Mouse (Mus musculus): ENCODE data around the gene Cdyl. TPM values are rescaled to one million over a fixed set of nuclear protein-coding genes. Genes with fewer than 3 reads are reported as not detected.

Cdyl gene
- polyA plus RNA-seq, 1 experiment from 2014 or later = 11.4 TPM

DNA sequence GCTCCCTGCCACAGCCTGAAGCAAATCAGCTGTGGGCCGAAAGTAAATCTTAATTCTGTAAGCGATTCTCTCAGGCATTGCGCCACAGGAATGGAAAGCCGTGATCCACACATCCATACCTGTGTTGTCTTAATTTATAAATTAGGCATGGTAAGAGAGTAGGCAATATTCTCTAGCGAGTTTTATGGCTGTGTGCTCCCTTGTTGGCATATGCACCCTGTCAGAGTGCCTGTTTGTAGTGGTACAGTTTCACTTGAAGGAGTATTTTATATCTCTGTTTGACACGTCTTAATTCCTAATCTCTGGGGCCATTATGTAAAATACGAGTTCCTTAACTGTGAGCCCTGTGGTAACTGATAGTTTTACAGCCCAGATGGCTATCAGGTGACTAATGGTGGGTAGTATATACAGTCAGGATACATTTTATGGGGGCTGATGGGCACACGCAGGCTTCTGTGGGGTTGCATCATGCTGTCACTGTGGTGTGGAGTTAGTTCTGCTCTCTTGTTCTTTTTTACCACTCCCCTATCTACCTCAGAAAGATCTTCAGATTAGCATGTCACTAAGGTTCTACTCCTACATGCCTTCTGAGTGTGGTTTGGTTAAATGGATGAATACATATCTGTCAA, 96.1 kb downstream of the Cdyl start:
- ATAC-seq (ENCODE audit: insufficient number of reproducible peaks, insufficient read depth, low FRiP score, low read depth) = no peak
- H3K9ac ChIP-seq (replicated peaks; ENCODE audit: low read depth, low read length) = no peak overlapping the region
- no peak overlapping the region for H3K4me2 ChIP-seq (replicated peaks; ENCODE audit: low read depth, low read length)
- no peaks in the 10 kb centered on the region for H3K9me3 ChIP-seq (ENCODE audit: control insufficient read depth, low read depth, low read length)
- H3K4me3 ChIP-seq (ENCODE audit: low read depth, low read length) = no peak overlapping the region
- no peak overlapping the region for H3K27ac ChIP-seq (ENCODE audit: low read length)
- H3K4me1 ChIP-seq (ENCODE audit: control insufficient read depth, insufficient read depth, low read length) = no peaks in the 10 kb centered on the region
- H3K27me3 ChIP-seq (ENCODE audit: control insufficient read depth, insufficient read depth, low read length) = no peaks in the 10 kb centered on the region
- no peaks in the 10 kb centered on the region for H3K36me3 ChIP-seq (ENCODE audit: control insufficient read depth, insufficient read depth, low read length)
- WGBS = 47% methylated on average over 8 of the region's 8 CpGs

DNA sequence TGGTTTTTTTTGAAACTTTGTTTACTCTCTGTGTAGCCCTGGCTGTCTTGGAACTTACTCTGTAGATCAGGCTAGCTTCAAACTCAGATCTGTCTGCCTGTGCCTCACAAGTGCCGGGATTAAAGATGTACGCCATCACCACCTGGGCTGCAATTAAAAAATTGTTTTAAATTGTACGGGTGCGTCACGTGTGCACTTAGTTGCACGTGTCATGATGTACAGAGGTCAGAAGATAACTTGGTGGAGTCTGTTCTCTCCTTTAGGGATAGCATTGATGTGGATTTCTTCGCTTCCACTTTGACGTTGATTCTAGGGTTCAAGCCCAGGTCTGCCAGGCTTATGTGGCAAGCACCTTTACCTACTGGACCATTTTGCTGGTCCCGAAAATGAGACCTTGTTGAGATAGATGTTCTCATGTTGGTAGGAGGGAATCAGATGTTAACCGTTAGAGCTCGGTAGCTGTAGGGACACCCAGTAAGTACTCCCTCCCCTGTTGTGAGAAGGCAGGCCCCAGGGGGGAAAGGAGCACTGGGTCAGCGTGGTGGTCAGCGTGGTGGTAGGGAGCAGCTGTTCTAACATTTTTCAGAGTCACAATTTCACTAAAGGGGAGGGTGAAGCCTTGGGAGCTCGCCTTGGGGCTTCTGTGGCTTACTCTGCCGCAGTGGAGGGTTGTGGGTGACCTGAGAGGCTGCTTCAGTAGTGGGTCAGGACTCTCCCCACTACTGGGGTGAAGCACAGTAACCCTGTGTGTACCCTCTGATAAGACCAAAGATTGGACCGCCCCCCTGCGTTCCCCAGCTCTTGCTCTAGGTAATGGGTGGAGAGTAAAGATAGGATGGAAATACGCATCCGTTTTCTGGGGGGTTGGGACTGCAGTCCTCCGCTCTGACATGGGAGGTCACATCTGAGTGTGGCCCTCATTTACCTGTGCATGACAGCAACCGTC, 97.0 kb downstream of the Cdyl start:
- H3K4me1 ChIP-seq (ENCODE audit: control insufficient read depth, insufficient read depth, low read length) = no peaks in the 10 kb centered on the region
- whole genome bisulfite sequencing = 83% methylated on average over 21 of the region's 21 CpGs
- H3K9me3 ChIP-seq (ENCODE audit: control insufficient read depth, low read depth, low read length) = no peaks in the 10 kb centered on the region
- H3K4me3 ChIP-seq (ENCODE audit: low read depth, low read length) = no peak overlapping the region
- H3K27ac ChIP-seq (ENCODE audit: low read length) = no peak overlapping the region
- H3K27me3 ChIP-seq (ENCODE audit: control insufficient read depth, insufficient read depth, low read length) = no peaks in the 10 kb centered on the region
- H3K9ac ChIP-seq (replicated peaks; ENCODE audit: low read depth, low read length) = no peak overlapping the region
- H3K4me2 ChIP-seq (replicated peaks; ENCODE audit: low read depth, low read length) = no peak overlapping the region
- ATAC-seq (ENCODE audit: insufficient number of reproducible peaks, insufficient read depth, low FRiP score, low read depth) = 0 out of 2 replicates have a peak, but pooled peaks have one; percentile 42
- no peaks in the 10 kb centered on the region for H3K36me3 ChIP-seq (ENCODE audit: control insufficient read depth, insufficient read depth, low read length)

DNA sequence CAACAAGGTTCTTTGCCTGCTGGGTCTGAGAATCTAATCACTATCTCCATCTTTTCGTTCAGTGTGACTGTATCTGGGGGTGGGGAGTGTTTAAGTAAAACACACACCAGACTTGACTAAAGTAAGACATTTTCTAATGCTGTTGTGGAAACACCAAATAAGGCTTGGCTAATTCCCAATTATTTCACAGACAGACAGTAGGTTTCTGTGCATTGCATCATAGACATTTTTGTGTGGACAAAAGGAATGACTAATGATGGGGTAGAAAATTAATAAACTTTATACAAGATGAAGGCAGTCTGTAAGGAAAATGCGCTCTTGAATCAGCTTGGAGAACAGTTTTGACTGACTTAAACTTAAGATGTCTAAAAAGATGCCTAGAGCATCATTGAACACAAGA, 100.7 kb downstream of the Cdyl start:
- Histone ChIP-seq H3K4me1 (ENCODE audit: control insufficient read depth, insufficient read depth, low read length) (peaks cover 2% of the 10 kb centered on the region; the same call in 1 of the 2 replicates), H3K9ac (replicated peaks; ENCODE audit: low read depth, low read length) (no peak overlapping the region)

DNA sequence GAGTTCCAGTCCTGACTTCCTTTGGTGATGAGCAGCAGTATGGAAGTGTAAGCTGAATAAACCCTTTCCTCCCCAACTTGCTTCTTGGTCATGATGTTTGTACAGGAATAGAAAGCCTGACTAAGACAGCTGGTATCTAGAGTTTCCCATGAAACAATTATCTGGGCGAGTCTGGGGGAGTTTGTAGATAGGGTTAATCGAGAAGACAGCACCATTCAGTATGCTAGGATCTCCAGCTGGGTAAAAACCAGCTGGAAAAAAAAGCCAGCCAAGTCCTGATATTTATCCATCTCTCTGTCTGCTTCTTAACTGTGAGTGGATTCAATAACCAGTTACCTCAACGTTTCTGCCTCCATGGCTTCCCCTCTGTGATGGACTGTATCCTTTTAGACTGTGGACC, 104.9 kb downstream of the Cdyl start:
- H3K4me2 ChIP-seq (replicated peaks; ENCODE audit: low read depth, low read length) = no peak overlapping the region
- H3K27me3 ChIP-seq (ENCODE audit: control insufficient read depth, insufficient read depth, low read length) = no peaks in the 10 kb centered on the region
- H3K9me3 ChIP-seq (ENCODE audit: control insufficient read depth, low read depth, low read length) = no peaks in the 10 kb centered on the region
- H3K4me1 ChIP-seq (ENCODE audit: control insufficient read depth, insufficient read depth, low read length) = peaks cover 8% of the 10 kb centered on the region; the same call in 1 of the 2 replicates
- H3K4me3 ChIP-seq (ENCODE audit: low read depth, low read length) = no peak overlapping the region
- no peaks in the 10 kb centered on the region for H3K36me3 ChIP-seq (ENCODE audit: control insufficient read depth, insufficient read depth, low read length)
- 48% methylated on average over 3 of the region's 3 CpGs for WGBS
- ATAC-seq (ENCODE audit: insufficient number of reproducible peaks, insufficient read depth, low FRiP score, low read depth) = no peak
- no peak overlapping the region for H3K27ac ChIP-seq (ENCODE audit: low read length)
- no peak overlapping the region for H3K9ac ChIP-seq (replicated peaks; ENCODE audit: low read depth, low read length)

More for the DNA sequence above, 100.7 kb downstream of the Cdyl start:
- no peaks in the 10 kb centered on the region for H3K9me3 ChIP-seq (ENCODE audit: control insufficient read depth, low read depth, low read length)
- ATAC-seq (ENCODE audit: insufficient number of reproducible peaks, insufficient read depth, low FRiP score, low read depth) = no peak
- WGBS = 77% methylated on average over 2 of the region's 2 CpGs
- H3K4me3 ChIP-seq (ENCODE audit: low read depth, low read length) = no peak overlapping the region
- no peak overlapping the region for H3K4me2 ChIP-seq (replicated peaks; ENCODE audit: low read depth, low read length)
- H3K27ac ChIP-seq (ENCODE audit: low read length) = no peak overlapping the region
- H3K36me3 ChIP-seq (ENCODE audit: control insufficient read depth, insufficient read depth, low read length) = no peaks in the 10 kb centered on the region
- H3K27me3 ChIP-seq (ENCODE audit: control insufficient read depth, insufficient read depth, low read length) = no peaks in the 10 kb centered on the region

DNA sequence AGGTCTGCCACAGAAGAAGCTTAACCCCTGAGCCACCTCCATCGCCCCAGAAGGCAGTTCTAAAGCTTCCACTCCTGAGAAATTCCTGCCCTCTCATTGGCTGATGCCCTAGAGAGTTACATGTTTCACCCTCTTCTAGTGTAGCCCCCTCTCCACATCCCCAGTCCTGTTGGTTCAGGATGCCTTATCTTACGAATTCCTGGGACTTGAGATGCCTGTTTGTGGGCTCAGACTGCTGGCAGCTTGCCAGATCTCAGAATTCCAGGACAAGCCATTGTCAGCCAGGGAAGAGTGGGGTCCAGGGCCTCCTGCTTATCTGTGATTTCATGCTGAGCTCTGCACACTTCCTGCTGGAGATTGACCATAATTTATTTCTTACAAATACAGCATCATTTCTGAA, 106.2 kb downstream of the Cdyl start:
- no peaks in the 10 kb centered on the region for H3K36me3 ChIP-seq (ENCODE audit: control insufficient read depth, insufficient read depth, low read length)
- peaks cover 10% of the 10 kb centered on the region; the same call in 1 of the 2 replicates for H3K4me1 ChIP-seq (ENCODE audit: control insufficient read depth, insufficient read depth, low read length)
- no peak overlapping the region for H3K4me3 ChIP-seq (ENCODE audit: low read depth, low read length)
- no peak overlapping the region for H3K4me2 ChIP-seq (replicated peaks; ENCODE audit: low read depth, low read length)
- 25% methylated on average over 2 of the region's 2 CpGs for WGBS
- H3K9ac ChIP-seq (replicated peaks; ENCODE audit: low read depth, low read length) = no peak overlapping the region
- H3K27me3 ChIP-seq (ENCODE audit: control insufficient read depth, insufficient read depth, low read length) = no peaks in the 10 kb centered on the region
- no peak for ATAC-seq (ENCODE audit: insufficient number of reproducible peaks, insufficient read depth, low FRiP score, low read depth)
- H3K27ac ChIP-seq (ENCODE audit: low read length) = no peak overlapping the region
- no peaks in the 10 kb centered on the region for H3K9me3 ChIP-seq (ENCODE audit: control insufficient read depth, low read depth, low read length)

DNA sequence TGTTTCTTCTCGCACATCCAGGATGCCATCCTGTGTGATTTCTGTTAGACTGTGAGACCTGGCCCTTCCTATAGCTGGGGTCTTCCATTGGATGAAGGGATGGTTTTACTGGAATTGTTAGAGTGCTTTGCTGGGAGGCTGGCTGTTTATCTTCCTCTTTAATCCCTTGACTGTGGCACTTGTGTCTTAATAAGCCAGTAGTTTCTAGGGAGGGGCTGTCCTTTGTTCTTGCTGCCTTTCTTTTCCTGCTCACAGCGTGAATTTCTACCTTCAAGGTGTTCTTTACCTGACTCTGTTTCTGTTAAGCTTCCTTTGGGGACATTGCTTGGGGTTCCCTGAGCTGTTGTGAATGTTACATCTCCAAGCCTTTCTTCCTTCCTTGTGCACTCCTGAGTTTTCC, 110.0 kb downstream of the Cdyl start:
- Histone ChIP-seq H3K27me3 (ENCODE audit: control insufficient read depth, insufficient read depth, low read length) (no peaks in the 10 kb centered on the region), H3K4me2 (replicated peaks; ENCODE audit: low read depth, low read length) (no peak overlapping the region), H3K4me1 (ENCODE audit: control insufficient read depth, insufficient read depth, low read length) (peaks cover 10% of the 10 kb centered on the region; the same call in 1 of the 2 replicates), H3K36me3 (ENCODE audit: control insufficient read depth, insufficient read depth, low read length) (no peaks in the 10 kb centered on the region), H3K27ac (ENCODE audit: low read length) (no peak overlapping the region), H3K9me3 (ENCODE audit: control insufficient read depth, low read depth, low read length) (no peaks in the 10 kb centered on the region), H3K4me3 (ENCODE audit: low read depth, low read length) (no peak overlapping the region), H3K9ac (replicated peaks; ENCODE audit: low read depth, low read length) (no peak overlapping the region)
- WGBS = 75% methylated on average over 2 of the region's 2 CpGs
- no peak for ATAC-seq (ENCODE audit: insufficient number of reproducible peaks, insufficient read depth, low FRiP score, low read depth)

DNA sequence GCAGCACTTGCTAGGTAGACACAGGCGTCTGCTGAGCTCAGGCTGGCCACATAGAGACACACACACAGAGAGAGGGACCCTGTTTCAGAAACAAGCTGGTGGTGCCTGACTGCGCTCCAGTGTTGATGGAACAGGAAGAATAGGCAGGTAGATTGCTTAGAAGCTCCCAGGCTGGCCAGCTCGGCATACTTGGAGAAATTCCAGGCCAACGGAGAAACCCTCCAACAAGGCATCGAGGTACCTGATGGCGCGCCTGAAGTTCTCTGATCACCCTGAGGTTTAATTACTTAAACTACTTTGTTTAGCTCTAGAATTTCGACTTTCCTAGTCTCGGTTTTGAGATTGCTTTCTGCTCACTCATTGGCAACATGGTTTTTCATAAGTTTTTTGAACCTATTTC, 110.8 kb downstream of the Cdyl start:
- Histone ChIP-seq H3K27me3 (ENCODE audit: control insufficient read depth, insufficient read depth, low read length) (no peaks in the 10 kb centered on the region), H3K9me3 (ENCODE audit: control insufficient read depth, low read depth, low read length) (no peaks in the 10 kb centered on the region), H3K27ac (ENCODE audit: low read length) (no peak overlapping the region), H3K36me3 (ENCODE audit: control insufficient read depth, insufficient read depth, low read length) (no peaks in the 10 kb centered on the region), H3K4me2 (replicated peaks; ENCODE audit: low read depth, low read length) (no peak overlapping the region), H3K9ac (replicated peaks; ENCODE audit: low read depth, low read length) (no peak overlapping the region), H3K4me3 (ENCODE audit: low read depth, low read length) (no peak overlapping the region), H3K4me1 (ENCODE audit: control insufficient read depth, insufficient read depth, low read length) (peaks cover 8% of the 10 kb centered on the region; the same call in 1 of the 2 replicates)
- ATAC-seq (ENCODE audit: insufficient number of reproducible peaks, insufficient read depth, low FRiP score, low read depth) = no peak
- WGBS = 87% methylated on average over 9 of the region's 9 CpGs

DNA sequence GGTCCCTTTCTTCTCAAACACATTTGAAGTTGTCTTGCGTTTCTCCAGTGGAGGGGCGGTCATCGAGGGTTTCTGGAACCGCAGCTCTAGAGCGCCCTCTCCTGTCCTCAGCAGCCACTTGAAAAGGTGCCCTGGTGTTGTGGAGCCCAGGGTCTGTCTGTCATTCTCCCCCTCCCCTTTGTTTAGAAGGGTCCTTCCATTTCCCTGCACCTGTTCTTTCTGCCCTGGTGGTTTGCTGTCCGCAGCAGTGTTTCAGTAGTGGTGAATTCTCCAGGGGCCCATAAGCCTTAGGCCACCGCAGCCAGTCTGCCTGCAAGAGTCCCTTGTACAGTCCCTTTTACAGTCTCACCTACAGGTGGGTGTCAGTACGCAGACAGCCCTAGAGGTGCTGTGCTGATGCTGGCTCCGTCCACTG, 112.3 kb downstream of the Cdyl start:
- no peaks in the 10 kb centered on the region for H3K27me3 ChIP-seq (ENCODE audit: control insufficient read depth, insufficient read depth, low read length)
- no peak for ATAC-seq (ENCODE audit: insufficient number of reproducible peaks, insufficient read depth, low FRiP score, low read depth)
- H3K9ac ChIP-seq (replicated peaks; ENCODE audit: low read depth, low read length) = no peak overlapping the region
- no peaks in the 10 kb centered on the region for H3K36me3 ChIP-seq (ENCODE audit: control insufficient read depth, insufficient read depth, low read length)
- no peaks in the 10 kb centered on the region for H3K9me3 ChIP-seq (ENCODE audit: control insufficient read depth, low read depth, low read length)
- 0 out of 2 replicates have a peak, but pooled peaks cover 3% of the 10 kb centered on the region for H3K4me1 ChIP-seq (ENCODE audit: control insufficient read depth, insufficient read depth, low read length)
- no peak overlapping the region for H3K27ac ChIP-seq (ENCODE audit: low read length)
- WGBS = 72% methylated on average over 9 of the region's 9 CpGs
- H3K4me3 ChIP-seq (ENCODE audit: low read depth, low read length) = no peak overlapping the region
- no peak overlapping the region for H3K4me2 ChIP-seq (replicated peaks; ENCODE audit: low read depth, low read length)

All from stomach, embryonic 14.5 days (tissue).